Mouse (Mus musculus) brown adipose tissue, adult 24 weeks (tissue): ENCODE measurements around the gene Gm10160. TPM values are rescaled to one million over a fixed set of nuclear protein-coding genes. Genes with fewer than 3 reads are reported as not detected.

Source experiments
- H3K27ac ChIP-seq: fragments of 200-500 bp; replicated peaks from 2 replicates; pipeline ENCODE4 v1.5.1; 2012; ENCODE audit warnings: low read depth, mild to moderate bottlenecking, low read length
- H3K4me1 ChIP-seq: fragments of 200-500 bp; 2 replicates; pipeline ENCODE4 v1.6.1; 2012; ENCODE audit warnings: low read length, mixed read lengths; ENCODE audit not compliant: control insufficient read depth, insufficient read depth, insufficient read length
- H3K4me3 ChIP-seq: fragments of 200-500 bp; 2 replicates; pipeline ENCODE4 v1.5.1; 2012; ENCODE audit warnings: low read depth, mild to moderate bottlenecking, low read length, moderate library complexity; ENCODE audit not compliant: insufficient read depth
- polyA plus RNA-seq: library from polyadenylated mRNA; stranded (reverse); fragments of >200 nt; gene quantifications from 2 replicates; pipeline ENCODE4 v1.2.4, GENCODE M21; 2012; ENCODE audit not compliant: missing spikeins, insufficient read depth, insufficient read length

The Gm10160 gene
- polyA plus RNA-seq, 1 experiment, result not detected

DNA sequence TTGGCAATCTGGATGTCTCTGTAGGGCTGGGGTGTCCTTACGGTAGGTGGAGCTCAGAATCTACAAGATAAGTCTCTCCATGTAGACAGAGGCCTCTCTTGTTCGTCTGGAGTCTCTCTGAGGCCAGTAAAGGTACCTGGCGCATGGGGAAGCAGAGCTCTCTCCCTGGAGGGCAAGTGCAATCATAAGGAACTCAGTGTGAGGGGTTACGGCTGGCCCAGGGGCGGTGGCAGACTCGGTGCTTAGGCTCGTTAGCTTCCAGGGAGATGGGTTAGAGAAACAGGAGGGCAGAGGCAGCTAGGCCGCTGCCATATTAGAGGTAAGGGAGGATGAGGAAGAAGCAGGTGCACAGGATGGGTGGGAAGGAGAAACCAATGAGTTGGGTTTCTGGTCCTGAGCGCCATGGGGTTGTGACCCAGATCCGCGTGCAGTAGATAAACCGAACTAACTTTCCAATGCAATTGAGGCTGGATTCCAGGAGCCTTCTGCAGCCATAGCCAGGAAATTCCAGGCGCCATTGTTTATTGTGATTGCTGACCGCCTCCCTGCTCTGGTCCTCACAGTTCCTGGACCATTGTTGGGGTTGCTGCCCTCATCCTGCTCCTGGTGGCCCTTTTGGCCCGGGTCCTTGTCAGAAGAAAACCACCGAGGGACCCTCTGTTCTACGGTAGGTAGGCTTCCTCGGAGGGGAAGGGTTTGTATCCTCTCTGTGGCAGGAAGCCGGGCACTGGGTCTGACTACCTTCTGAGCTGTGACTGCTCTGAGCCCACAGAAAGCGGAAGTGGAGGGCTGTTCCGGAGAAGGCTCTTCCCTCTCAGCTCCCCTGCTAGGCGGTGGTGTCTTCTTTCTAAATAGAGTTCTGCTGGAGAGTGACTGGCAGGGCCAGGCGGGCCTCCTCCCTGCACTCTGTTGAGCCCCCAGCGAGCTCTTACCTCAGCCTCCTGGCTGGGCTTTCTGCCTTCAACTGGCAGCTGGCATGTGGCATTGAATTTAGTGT is 7.3 kb upstream of the Gm10160 start:
- Histone ChIP-seq H3K4me1 (peaks cover 29% of the 10 kb centered on the region), H3K4me3 (peak overlapping the region; percentile 50)

DNA sequence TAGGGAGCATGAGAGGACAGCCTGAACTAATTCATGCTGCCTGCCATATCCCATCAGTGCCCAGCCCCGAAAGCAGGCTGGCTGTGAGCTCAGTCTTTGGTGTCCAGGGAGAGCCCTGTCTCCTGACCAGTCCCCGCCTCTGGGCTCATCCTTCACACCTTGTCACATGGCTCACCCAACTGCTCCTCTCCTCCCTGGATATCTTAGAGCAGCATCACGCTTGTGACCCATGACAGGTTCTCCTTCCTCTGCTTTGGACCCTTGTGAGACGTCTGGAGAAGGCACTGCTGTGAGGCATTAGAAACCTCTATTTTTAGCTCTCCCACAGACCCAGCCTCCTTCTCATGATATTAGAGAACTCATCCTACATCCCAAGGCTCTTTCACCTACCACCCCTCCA is 6.3 kb upstream of the Gm10160 start:
- Histone ChIP-seq H3K4me1 (peaks cover 25% of the 10 kb centered on the region), H3K27ac (peak overlapping the region; percentile 97), H3K4me3 (no peak overlapping the region)

More for the DNA sequence above, 7.3 kb upstream of the Gm10160 start:
- peak overlapping the region; percentile 97 for H3K27ac ChIP-seq

DNA sequence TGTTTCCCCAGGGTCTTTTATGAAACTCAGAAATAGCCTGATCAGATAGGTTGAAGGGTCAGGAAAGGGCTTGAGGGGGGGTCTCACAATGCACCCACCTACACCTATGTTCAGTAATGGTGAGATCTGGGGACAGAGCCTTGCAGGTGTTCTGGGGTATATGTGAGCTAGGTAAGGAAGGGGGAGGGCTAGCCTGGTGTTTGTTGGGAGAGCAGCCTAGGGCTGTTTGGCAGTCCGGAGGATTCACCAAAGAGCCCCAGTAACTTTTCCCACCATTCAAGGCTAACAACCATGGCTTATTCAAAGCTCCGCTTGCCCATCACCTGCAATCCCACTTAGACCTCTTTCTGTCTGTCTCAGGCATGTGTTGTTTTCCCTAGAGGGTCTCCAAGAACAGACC is 5.9 kb upstream of the Gm10160 start:
- peak overlapping the region; percentile 74; the same call in 1 of the 2 replicates for H3K27ac ChIP-seq
- H3K4me3 ChIP-seq, result peak overlapping the region; percentile 88; the same call in 1 of the 2 replicates
- H3K4me1 ChIP-seq, result peaks cover 25% of the 10 kb centered on the region

DNA sequence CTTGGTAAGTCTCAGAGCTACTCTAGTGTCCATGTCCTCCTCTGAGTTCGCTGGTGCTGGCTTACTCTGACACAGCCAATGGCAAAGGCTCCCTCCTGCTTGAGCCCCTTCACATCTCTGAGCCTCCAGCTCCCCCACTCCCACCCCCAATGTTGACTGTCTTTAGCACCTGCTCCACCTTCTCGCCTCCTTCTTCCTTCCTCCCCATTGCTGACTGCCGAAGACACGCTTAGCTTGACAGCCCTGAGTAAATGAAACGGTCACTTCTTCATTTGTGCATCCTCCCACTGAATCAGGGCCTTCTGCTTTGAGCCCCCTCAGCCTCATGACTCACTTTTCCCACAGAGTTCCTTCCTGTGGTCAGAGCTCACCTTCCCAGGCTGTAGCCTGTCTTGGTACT is 5.4 kb upstream of the Gm10160 start:
- Histone ChIP-seq H3K27ac (peak overlapping the region; percentile 74), H3K4me1 (peaks cover 25% of the 10 kb centered on the region), H3K4me3 (peak overlapping the region; percentile 88)

DNA sequence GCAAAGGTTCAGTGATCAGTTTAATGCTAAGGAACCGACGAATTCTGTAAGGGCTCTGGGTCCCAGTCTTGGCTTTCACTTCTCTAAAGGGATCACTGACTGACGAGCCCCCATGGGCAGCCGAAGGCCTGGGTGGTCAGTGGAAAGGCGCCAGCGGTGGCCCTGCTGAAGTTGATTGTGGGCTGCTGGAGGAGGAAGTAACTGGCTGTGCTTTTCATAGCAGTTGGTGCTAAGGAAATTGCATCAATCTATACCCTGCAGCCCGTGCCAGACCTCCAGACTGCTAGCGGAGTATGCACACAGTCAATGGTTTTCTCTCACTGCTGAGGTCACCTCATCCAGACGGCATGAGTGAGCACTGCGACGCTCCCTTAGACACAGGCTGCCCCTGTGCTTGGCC is 4.5 kb upstream of the Gm10160 start:
- H3K4me1 ChIP-seq, result peaks cover 25% of the 10 kb centered on the region
- peak overlapping the region; percentile 84 for H3K27ac ChIP-seq
- H3K4me3 ChIP-seq, result peak overlapping the region; percentile 88

DNA sequence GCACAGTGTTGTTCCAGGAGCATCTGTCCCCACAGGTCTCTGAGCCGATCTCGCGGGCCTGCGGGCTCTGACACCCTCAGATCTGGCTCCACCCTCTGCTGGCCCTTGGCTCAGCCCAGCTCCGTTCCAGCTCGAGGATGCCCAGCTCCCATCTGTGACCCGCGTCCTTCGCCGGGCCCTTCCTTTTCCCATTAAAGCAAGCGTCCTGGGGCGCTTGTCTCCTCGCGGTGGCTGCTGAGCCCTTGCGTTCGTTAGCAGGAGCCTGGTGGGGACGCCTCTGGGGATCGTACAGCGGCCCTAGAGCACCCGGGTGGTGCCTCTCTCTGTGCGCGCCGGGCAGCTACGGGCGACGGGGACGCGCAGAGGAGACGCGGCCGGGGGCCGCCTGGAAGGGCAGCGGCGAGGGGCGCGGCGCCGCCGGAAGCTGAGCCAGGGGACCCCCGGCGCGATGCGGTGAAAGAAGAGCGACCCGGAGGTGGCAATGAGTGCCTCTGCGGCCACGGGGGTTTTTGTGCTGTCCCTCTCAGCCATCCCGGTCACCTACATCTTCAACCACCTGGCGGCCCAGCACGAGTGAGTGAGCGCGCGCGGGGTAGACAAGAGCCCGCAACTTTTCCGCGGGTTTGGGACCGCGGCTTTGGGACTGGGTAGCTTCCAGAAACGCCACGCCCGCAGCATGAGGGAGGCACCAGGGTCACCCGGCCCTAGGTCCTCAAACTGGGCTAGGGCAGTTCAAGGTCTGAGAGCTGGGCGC is 3.6 kb upstream of the Gm10160 start, which contains the start of gene Tm6sf1:
Gene Tm6sf1 (plus strand): TSS at position 34 of the 754 bp plus-strand sequence.
- Histone ChIP-seq H3K4me3 (peak within 1 kb of the TSS; percentile 88), H3K4me1 (peaks cover 20% of the 10 kb centered on the region), H3K27ac (peak within 1 kb of the TSS; percentile 84)

DNA sequence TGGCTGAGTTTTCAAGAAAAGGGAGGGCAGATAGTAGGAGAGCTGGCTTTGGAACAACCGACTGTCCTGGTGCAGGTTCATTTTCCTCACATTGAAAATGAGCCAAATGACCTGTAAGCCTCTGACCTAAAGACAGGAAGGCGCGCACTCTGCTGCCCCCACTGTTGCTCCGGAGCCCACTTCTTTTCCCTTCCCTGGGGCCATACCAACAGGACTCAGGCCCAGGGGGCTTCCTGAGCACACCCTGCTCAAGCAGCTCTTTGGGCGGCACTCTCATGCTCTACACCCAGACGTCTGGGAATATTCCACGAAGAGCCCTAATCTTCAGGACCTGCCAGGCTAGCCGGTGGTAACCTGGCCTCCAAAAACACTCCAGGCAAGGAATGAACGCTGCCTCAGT is 2.6 kb upstream of the Gm10160 start:
- Histone ChIP-seq H3K4me1 (peaks cover 17% of the 10 kb centered on the region), H3K4me3 (peak overlapping the region; percentile 88; the same call in 1 of the 2 replicates), H3K27ac (no peak overlapping the region)

DNA sequence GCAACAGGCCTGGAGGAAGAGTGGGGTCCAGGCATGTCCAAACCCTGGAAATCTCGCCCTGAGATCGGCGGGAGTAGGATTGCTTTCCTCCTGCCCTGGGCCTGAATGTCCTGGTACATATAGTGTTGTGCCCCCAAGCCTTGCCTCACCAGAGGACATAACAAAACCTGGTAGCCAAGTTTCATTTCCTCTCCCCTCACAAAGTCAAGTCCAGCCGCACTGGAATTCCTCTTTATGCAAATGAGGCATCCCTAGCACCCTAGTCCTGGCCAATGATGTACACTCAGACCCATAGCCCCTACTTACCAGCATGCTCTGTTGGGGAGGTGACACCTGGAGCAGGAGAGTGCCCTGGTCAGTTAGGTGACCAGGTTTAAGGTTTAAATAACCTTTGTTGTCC is 627 bp upstream of the Gm10160 start:
- Histone ChIP-seq H3K4me1 (peaks cover 15% of the 10 kb centered on the region), H3K4me3 (no peak overlapping the region)

DNA sequence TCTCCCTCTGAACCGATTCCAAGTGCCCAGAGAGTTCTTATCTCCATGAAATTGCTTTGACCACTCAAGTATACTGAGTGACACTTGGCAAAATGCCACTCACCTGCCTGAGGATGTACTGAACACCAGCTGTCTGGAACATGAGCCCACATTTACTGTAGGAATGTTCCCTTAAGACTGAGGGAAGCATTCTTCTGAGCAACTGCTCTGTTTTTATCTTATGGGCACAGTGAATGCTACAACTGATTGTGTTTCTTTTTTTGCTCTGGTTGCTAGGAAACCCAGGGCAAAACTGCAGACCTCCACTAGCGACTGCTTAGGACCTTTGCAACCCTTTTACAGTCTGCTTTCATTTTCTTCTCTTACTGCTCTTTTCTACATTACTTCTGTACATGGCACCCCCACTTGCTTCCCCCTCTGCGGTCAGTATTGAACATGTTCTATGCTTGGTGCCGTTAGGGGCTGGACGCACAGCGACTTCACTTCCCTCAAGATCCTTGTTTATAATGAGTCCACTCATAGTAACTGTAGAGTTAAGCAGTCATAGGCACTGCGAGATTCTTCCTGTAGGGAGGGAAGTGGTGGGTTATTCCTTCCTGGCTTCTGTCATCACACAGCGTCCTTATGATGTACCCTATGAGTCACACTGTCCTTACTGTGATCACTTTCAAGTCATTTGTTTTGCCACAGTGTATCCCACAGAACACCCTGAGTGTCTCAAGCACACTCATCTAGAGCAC is 856 bp downstream of the Gm10160 start:
- Histone ChIP-seq H3K4me1 (peaks cover 10% of the 10 kb centered on the region; the same call in 1 of the 2 replicates), H3K27ac (peak overlapping the region; percentile 63), H3K4me3 (no peak overlapping the region)

More for the DNA sequence above, 627 bp upstream of the Gm10160 start:
- peak overlapping the region; percentile 66 for H3K27ac ChIP-seq

DNA sequence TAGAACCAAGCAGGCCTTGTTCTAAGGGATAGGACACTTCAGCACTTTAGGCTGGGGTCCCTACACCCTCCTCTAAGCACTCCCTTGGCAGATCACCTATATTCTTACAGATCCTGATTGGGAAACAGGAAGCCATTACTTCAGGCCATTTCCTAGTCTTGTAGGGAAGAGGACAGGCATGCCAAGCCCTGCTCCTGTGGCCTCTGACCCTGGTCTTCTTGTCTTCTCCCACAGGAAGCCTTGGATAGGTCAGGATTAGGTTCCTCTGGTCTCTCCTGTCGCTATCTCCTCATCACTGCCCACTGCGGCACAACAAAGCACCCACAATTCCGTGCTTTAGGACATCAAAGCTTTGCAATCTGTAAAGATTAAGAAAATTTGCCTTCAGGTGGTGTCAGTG is 3.9 kb downstream of the Gm10160 start:
- H3K27ac ChIP-seq, result peak overlapping the region; percentile 66
- H3K4me3 ChIP-seq, result no peak overlapping the region
- peaks cover 9% of the 10 kb centered on the region; the same call in 1 of the 2 replicates for H3K4me1 ChIP-seq

DNA sequence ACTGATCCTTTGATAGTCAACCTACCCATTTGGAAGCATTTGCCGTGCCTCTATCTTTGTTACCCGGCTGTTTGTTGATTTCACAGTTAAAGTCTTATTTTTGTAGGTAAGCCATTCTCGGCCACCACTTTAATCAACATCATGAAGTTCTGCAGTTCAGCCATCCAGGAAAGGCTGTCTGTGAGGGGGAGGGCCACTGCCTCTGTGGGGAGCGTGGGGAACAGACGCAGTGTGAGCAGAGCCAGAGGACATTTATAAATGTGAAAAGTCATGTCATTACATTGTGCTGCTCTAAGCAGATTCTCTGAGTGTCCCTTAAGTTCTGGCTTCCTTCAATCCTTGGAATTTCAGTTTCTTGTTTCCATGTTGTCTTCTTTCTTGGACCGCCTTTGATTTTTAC is 5.4 kb downstream of the Gm10160 start:
- H3K27ac ChIP-seq, result peak overlapping the region; percentile 62
- H3K4me1 ChIP-seq, result peaks cover 9% of the 10 kb centered on the region; the same call in 1 of the 2 replicates
- no peak overlapping the region for H3K4me3 ChIP-seq

DNA sequence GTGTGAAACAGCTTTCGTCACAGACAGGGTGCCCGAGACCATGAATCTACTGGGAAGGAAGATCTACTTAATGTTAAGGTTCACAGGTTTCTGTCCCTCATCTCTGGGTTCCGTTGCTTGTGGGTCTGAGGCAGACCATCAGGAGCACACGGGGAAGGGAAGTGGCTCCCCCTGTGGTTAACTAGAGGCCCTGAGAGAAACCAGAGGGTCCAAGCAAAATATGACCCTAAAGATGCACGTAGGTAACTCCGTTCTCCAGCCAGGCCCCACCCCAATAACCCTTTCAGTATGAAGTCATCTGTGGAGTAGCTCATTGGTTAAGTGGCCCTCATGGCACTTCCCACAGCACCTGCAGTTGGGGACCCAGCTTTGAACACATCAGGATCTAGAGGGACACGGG is 6.0 kb downstream of the Gm10160 start:
- no peak overlapping the region for H3K4me3 ChIP-seq
- H3K4me1 ChIP-seq, result peaks cover 9% of the 10 kb centered on the region; the same call in 1 of the 2 replicates
- peak overlapping the region; percentile 62 for H3K27ac ChIP-seq

DNA sequence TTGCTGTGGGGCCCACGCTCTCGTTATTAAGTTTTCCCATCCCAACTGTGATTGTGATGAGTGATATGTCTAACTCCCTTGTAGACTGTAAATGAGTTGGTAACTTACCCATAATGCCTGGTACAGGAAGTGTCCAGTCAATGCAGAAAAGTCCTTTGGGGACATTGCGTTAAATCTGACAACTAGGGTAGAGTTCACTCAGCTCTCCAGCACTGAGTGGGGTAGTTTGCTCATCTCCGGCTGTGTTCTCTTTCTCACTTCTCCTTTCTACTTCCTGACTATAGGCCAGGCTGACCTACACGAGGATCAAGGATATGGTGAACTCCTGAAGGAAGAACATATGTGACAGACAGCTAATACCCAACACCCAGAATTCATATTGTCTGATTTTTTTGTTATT is 6.4 kb downstream of the Gm10160 start:
- H3K4me1 ChIP-seq, result peaks cover 9% of the 10 kb centered on the region; the same call in 1 of the 2 replicates
- peak overlapping the region; percentile 62 for H3K27ac ChIP-seq
- H3K4me3 ChIP-seq, result no peak overlapping the region

DNA sequence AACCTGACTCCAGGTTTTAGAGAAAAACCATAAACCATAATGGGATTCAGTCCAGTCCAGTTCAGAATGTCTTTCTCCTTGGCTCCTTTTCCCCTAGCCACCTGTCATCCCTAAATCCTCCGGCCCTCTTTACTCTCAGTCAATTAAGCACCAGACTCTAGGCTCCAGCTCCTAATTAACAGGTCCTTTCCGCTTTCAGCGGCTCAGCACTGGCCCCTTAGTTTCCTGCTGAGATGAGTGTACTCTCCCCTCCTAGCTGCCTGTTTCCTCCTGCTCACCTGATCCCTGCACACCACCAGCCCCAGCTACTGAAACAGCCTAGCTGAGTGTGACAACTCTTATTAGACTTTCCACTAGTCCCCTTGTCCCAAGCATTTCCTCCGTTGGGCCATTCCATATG is 7.8 kb downstream of the Gm10160 start:
- H3K27ac ChIP-seq, result no peak overlapping the region
- H3K4me1 ChIP-seq, result peaks cover 11% of the 10 kb centered on the region; the same call in 1 of the 2 replicates
- no peak overlapping the region for H3K4me3 ChIP-seq
